Mouse (Mus musculus): ENCODE results near the gene Dync1li1. TPM values are rescaled to one million over a fixed set of nuclear protein-coding genes. Genes with fewer than 3 reads are reported as not detected.

The Dync1li1 gene
- polyA plus RNA-seq, 1 experiment from 2014 or later = 151 TPM

- peak overlapping the region; percentile 52 for H3K27ac ChIP-seq (replicated peaks)
- WGBS = 47% methylated on average over 4 of the region's 4 CpGs
- no peaks in the 10 kb centered on the region for H3K9me3 ChIP-seq
- H3K36me3 ChIP-seq = no peaks in the 10 kb centered on the region
- H3K4me1 ChIP-seq (replicated peaks) = peaks cover 12% of the 10 kb centered on the region
- no peak overlapping the region for H3K4me3 ChIP-seq
- no peak overlapping the region for H3K9ac ChIP-seq
- ATAC-seq (ENCODE audit: low read depth) = peak; percentile 48
- no peaks in the 10 kb centered on the region for H3K27me3 ChIP-seq
- no peak overlapping the region for H3K4me2 ChIP-seq
Observed at GRCm38 (mm10) chr9:114759886-114760285, 71.3 kb downstream of the Dync1li1 start.

DNA sequence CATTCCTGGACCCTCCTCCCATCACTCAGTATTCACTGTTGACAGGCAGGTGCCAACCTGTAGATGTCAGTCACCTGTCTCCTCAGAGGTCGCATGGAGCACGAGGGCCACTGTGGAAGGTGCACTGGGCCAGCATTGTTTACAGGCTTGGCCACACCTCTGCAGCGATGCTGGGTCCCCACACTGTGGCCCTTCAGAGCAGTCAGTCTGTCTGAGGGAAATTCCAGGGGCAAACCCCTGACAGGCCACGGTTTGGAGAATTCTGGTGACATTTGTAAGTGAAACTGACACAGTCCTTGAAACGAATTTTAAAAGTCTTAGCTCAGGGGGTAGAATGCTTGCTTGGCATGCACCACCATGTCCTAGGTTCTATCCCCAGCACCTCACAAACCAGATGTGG, 71.8 kb downstream of the Dync1li1 start:
- peak overlapping the region; percentile 52 for H3K27ac ChIP-seq (replicated peaks)
- H3K4me1 ChIP-seq (replicated peaks) = peaks cover 12% of the 10 kb centered on the region
- 91% methylated on average over 5 of the region's 5 CpGs for WGBS
- H3K9ac ChIP-seq = no peak overlapping the region
- H3K36me3 ChIP-seq = no peaks in the 10 kb centered on the region
- no peak for ATAC-seq (ENCODE audit: low read depth)
- no peaks in the 10 kb centered on the region for H3K9me3 ChIP-seq
- no peak overlapping the region for H3K4me3 ChIP-seq
- H3K4me2 ChIP-seq = no peak overlapping the region
- H3K27me3 ChIP-seq = no peaks in the 10 kb centered on the region

GRCm38 (mm10) chr9:114761848-114762247, 73.3 kb downstream of the Dync1li1 start:
- H3K27me3 ChIP-seq = no peaks in the 10 kb centered on the region
- no peak overlapping the region for H3K4me2 ChIP-seq
- 81% methylated on average over 11 of the region's 11 CpGs for WGBS
- peaks cover 16% of the 10 kb centered on the region for H3K4me1 ChIP-seq (replicated peaks)
- H3K9ac ChIP-seq = no peak overlapping the region
- ATAC-seq (ENCODE audit: low read depth) = no peak
- H3K27ac ChIP-seq (replicated peaks) = no peak overlapping the region
- no peaks in the 10 kb centered on the region for H3K36me3 ChIP-seq
- no peaks in the 10 kb centered on the region for H3K9me3 ChIP-seq
- no peak overlapping the region for H3K4me3 ChIP-seq

GRCm38 (mm10) chr9:114763341-114763740, 74.8 kb downstream of the Dync1li1 start:
- peaks cover 29% of the 10 kb centered on the region for H3K4me1 ChIP-seq (replicated peaks)
- no peak overlapping the region for H3K4me3 ChIP-seq
- H3K27ac ChIP-seq (replicated peaks) = no peak overlapping the region
- H3K9me3 ChIP-seq = no peaks in the 10 kb centered on the region
- 62% methylated on average over 13 of the region's 13 CpGs for WGBS
- no peak overlapping the region for H3K9ac ChIP-seq
- ATAC-seq (ENCODE audit: low read depth) = no peak
- no peak overlapping the region for H3K4me2 ChIP-seq
- H3K27me3 ChIP-seq = no peaks in the 10 kb centered on the region
- no peaks in the 10 kb centered on the region for H3K36me3 ChIP-seq

DNA sequence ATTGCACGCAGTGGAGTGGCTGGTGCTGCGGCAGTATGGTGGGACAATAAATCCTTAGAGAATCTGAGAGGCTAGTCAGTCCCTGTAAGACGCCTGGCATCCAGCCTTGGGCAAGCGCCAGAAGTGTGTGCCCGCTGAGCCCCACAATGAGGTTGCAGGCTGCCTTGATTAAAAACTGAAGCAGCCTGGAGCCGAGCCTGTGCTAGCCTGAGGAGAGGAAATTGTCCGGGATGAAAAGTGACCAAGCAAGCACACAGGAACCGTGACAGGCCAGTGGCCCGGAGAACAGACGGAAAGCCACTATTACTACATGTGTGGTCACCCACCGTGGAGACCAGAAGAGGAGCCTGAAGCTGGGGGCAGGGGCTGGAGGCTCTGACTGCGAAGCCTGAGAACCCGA, 78.4 kb downstream of the Dync1li1 start:
- Histone ChIP-seq H3K4me1 (replicated peaks) (peaks cover 17% of the 10 kb centered on the region), H3K4me2 (no peak overlapping the region), H3K27ac (replicated peaks) (peak overlapping the region; percentile 49; the same call in 1 of the 2 replicates), H3K27me3 (no peaks in the 10 kb centered on the region), H3K9me3 (no peaks in the 10 kb centered on the region), H3K4me3 (no peak overlapping the region), H3K9ac (no peak overlapping the region), H3K36me3 (no peaks in the 10 kb centered on the region)
- ATAC-seq (ENCODE audit: low read depth) = peak; percentile 70
- WGBS = 37% methylated on average over 13 of the region's 13 CpGs

DNA sequence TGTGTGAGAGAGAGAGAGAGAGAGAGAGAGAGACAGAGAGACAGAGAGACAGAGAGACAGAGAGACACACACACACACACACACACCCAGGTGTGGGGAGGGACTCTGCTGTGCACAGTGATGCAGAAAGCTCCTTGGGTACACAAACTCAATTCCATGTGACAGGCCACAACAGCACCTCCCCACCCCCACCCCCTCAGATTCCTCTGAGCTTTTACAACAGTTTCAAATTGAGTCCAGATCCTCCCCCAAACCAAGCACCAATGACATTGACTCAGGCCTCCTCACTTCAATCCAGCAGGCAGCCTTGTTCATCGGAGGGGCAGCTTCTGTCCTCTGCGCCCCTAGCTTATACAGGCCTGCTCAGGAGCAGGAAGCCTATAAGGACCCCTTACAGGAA, 78.9 kb downstream of the Dync1li1 start:
- Histone ChIP-seq H3K4me3 (no peak overlapping the region), H3K9ac (no peak overlapping the region), H3K36me3 (no peaks in the 10 kb centered on the region), H3K4me2 (no peak overlapping the region), H3K9me3 (no peaks in the 10 kb centered on the region), H3K27ac (replicated peaks) (peak overlapping the region; percentile 49; the same call in 1 of the 2 replicates), H3K4me1 (replicated peaks) (peaks cover 17% of the 10 kb centered on the region), H3K27me3 (no peaks in the 10 kb centered on the region)
- ATAC-seq (ENCODE audit: low read depth) = no peak
- WGBS = 68% methylated on average over 2 of the region's 2 CpGs

GRCm38 (mm10) chr9:114768066-114768465, 79.5 kb downstream of the Dync1li1 start:
- H3K9ac ChIP-seq = no peak overlapping the region
- no peak overlapping the region for H3K4me3 ChIP-seq
- H3K4me1 ChIP-seq (replicated peaks) = peaks cover 17% of the 10 kb centered on the region
- H3K9me3 ChIP-seq = no peaks in the 10 kb centered on the region
- 61% methylated on average over 10 of the region's 10 CpGs for WGBS
- H3K36me3 ChIP-seq = no peaks in the 10 kb centered on the region
- no peak overlapping the region for H3K27ac ChIP-seq (replicated peaks)
- ATAC-seq (ENCODE audit: low read depth) = no peak
- H3K4me2 ChIP-seq = no peak overlapping the region
- no peaks in the 10 kb centered on the region for H3K27me3 ChIP-seq

- 91% methylated on average over 4 of the region's 4 CpGs for WGBS
- no peak overlapping the region for H3K4me2 ChIP-seq
- H3K4me3 ChIP-seq = no peak overlapping the region
Observed at GRCm38 (mm10) chr9:114770224-114770623, 81.6 kb downstream of the Dync1li1 start.

DNA sequence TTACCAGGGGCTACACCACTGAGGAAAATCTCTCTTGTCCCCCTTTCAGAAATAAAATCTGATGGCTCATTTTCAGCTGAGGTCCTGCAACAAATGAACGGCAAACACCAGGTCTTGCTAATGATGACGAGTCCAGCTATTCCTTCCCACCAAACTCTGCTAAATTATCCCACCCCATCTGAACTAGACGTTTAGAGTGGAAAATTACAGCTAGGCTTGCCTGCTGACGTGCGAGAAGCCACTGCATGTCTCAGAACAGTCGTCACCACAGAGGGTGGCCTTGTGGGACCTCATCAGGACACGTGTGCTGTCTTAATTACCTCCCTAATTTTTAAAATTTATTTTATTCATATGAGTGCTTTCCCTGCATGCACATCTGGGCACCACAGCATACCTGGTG, 83.0 kb downstream of the Dync1li1 start:
- Histone ChIP-seq H3K36me3 (no peaks in the 10 kb centered on the region), H3K4me1 (replicated peaks) (peaks cover 28% of the 10 kb centered on the region), H3K9me3 (no peaks in the 10 kb centered on the region), H3K27me3 (no peaks in the 10 kb centered on the region), H3K4me2 (no peak overlapping the region), H3K4me3 (no peak overlapping the region), H3K27ac (replicated peaks) (no peak overlapping the region), H3K9ac (no peak overlapping the region)
- ATAC-seq (ENCODE audit: low read depth) = no peak
- WGBS = 76% methylated on average over 7 of the region's 7 CpGs

More at GRCm38 (mm10) chr9:114770224-114770623, 81.6 kb downstream of the Dync1li1 start:
- Histone ChIP-seq H3K4me1 (replicated peaks) (peaks cover 24% of the 10 kb centered on the region), H3K9ac (no peak overlapping the region), H3K27ac (replicated peaks) (no peak overlapping the region), H3K36me3 (no peaks in the 10 kb centered on the region), H3K27me3 (no peaks in the 10 kb centered on the region), H3K9me3 (no peaks in the 10 kb centered on the region)
- ATAC-seq (ENCODE audit: low read depth) = no peak

Other genes starting within 250 kb of the Dync1li1 start
- not detected in 2 replicates for gene Ccr4, start 183.9 kb upstream of the Dync1li1 start, polyA plus RNA-seq (2015; fragmentation: Nextera tagmentation; extraction: Ambion mirVana)
- gene C130032M10Rik, start 173.1 kb upstream of the Dync1li1 start, polyA plus RNA-seq (2015; fragmentation: Nextera tagmentation; extraction: Ambion mirVana) = 0.44 TPM in 1 of 2 replicates, not detected in the other
- gene Trim71, start 124.4 kb upstream of the Dync1li1 start, polyA plus RNA-seq (2015; fragmentation: Nextera tagmentation; extraction: Ambion mirVana) = 0.32 and 0.55 TPM in 2 replicates
- gene Cnot10, start 48.6 kb upstream of the Dync1li1 start, polyA plus RNA-seq (2015; fragmentation: Nextera tagmentation; extraction: Ambion mirVana) = 57.1 and 62.2 TPM in 2 replicates
- 20.3 and 22.3 TPM in 2 replicates for gene Cmtm6, start 42.3 kb downstream of the Dync1li1 start, polyA plus RNA-seq (2015; fragmentation: Nextera tagmentation; extraction: Ambion mirVana)
- gene Cmtm7, start 93.1 kb downstream of the Dync1li1 start, polyA plus RNA-seq (2015; fragmentation: Nextera tagmentation; extraction: Ambion mirVana) = 22.0 and 26.6 TPM in 2 replicates
- 15.5 and 17.3 TPM in 2 replicates for gene Cmtm8, start 155.4 kb downstream of the Dync1li1 start, polyA plus RNA-seq (2015; fragmentation: Nextera tagmentation; extraction: Ambion mirVana)
- 28.5 and 30.7 TPM in 2 replicates for gene Gpd1l, start 245.2 kb downstream of the Dync1li1 start, polyA plus RNA-seq (2015; fragmentation: Nextera tagmentation; extraction: Ambion mirVana)